Mouse (Mus musculus) thymus, adult 18-20 months (tissue): ENCODE results near the gene Ahcyl2.
A peak's percentile ranks its signal among the peaks of the same experiment; 100 is the strongest.

Source experiments
- DNase-seq, 2 experiments: peaks; one replicate each; pipeline ENCODE4 v3.0.0; 2022; ENCODE audit warnings: mixed read lengths in 2 of 2

The Ahcyl2 gene

GRCm38 (mm10) chr6:29853213-29853899, 85.5 kb downstream of the Ahcyl2 start:
- peak; percentile 49 to 67 for DNase-seq

DNA sequence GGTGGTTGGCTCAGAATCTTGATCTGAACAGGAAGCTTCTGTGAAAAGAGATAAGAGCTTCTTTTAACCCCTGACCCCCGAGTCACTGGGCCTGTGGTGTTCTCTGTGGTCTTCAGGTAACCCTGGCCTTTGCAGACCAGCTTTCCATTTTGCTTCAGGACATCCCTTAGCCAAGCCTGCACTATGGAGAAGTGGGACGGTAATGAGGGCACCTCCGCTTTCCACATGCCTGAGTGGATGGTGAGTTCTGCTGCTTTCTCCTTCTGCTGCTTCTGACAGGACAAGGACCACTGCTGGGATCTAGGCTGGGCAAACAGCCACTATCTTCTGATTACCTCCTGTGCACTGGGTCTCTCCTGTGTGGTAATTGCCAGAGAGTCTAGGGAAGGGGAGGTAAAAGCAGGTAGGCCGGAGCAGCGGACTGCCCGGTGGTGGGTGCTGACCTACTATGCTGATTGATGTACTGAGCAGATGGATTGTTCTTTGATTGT, 86.1 kb downstream of the Ahcyl2 start:
- DNase-seq: no peak

- no peak for DNase-seq
Measured at GRCm38 (mm10) chr6:29858619-29859018, 90.8 kb downstream of the Ahcyl2 start.

GRCm38 (mm10) chr6:29859344-29859743, 91.5 kb downstream of the Ahcyl2 start:
- DNase-seq: no peak

GRCm38 (mm10) chr6:29860238-29860637, 92.4 kb downstream of the Ahcyl2 start:
- DNase-seq: peak; percentile 15 to 32

DNA sequence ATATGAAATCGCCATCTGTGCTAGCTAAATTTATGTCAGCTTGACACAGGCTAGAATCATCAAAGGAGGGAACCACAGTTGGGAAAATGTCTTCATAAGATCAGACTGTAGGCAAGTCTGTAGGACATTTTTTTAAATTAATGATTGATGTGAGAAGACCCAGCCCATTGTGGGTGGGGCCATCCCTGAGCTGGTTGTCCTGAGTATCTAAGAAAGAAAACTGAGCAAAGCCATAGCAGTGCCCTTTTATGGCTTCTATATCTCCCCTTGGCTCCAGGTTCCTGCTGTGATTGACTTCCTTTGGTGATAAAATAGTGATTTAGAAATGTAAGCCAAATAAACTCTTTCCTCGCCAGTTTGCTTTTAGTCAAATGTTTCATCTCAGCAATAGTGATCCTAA, 97.1 kb downstream of the Ahcyl2 start:
- no peak for DNase-seq

- DNase-seq: no peak
Measured at GRCm38 (mm10) chr6:29866935-29867724, 99.3 kb downstream of the Ahcyl2 start.

DNA sequence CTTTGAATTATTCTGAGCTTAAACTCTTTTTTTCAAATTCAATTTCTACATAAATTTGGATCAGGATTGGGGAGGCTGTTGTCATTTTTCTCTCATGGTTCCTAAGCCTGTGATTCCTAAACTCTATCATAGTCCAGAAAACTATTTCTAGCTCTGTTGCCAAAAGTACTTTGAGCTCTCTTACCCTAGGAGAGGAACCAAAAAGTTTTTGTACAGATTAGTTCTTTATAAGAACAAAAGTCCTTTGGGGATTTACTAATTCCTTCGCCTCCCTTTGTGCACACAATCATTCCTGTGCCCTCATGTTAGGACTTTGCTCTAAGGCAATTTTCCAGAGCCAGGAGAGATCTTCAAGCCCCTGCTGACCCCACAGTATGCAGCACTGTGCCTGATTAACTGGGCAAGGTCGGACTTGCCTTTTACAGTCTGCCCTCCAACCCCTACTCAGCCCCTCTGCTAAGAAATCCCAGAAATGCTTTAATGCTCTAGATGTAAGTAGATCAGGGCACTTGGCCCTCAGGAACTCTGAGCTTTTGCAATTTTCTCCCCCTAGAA, 100.6 kb downstream of the Ahcyl2 start:
- DNase-seq: no peak

DNA sequence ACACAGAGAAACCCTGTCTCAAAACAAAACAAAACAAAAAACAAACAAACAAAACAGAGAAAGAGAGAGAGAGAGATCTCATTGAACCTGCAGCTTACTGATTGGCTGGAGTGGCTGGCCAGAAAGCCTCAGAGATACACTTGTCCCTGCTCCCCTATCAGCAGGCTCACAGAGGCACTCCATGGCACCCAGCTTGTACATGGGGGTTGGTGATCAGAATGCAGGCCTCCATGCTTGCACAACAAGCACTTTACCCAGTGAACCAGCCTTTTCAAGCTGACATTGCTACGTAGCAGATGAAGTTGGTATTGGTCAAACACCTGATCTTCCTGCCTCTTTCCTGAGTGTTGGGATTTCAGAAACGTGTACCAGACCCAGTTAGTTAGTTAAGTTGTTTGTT, 105.8 kb downstream of the Ahcyl2 start:
- no peak for DNase-seq

DNA sequence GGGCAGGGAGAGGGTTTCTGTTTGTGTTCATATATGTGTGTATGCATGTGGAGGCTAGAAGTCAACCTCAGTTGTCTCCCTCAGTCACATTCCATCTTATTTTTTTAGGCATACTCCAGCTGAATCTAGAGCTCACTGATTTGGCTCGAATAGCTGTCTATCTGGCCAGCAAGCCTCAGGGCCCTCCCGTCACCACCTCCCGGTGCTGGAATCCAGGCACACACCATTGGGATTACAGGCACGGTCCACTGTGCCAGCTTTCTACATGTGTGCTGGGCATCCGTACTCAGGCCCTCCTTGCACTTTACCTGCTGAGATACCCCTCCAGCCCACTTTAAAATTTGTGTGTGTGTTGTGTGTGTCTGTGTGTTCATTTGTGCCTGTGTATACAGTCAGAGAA, 107.8 kb downstream of the Ahcyl2 start:
- no peak for DNase-seq

- no peak for DNase-seq
Measured at GRCm38 (mm10) chr6:29876782-29877181, 109.0 kb downstream of the Ahcyl2 start.

DNA sequence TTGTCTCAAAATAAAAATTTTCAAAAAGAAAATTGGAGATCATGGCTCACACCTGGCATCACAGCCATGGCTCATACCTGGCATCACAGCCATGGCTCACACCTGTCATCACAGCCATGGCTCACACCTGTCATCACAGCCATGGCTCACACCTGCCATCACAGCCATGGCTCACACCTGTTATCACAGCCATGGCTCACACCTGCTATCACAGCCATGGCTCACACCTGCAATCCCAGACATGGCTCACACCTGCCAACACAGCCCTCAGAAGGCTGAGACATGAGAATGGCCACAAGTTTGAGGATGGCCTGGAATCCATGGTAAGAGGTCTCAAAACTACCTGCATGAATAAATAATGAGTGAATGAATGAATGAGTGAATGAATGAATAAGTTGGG, 111.8 kb downstream of the Ahcyl2 start:
- DNase-seq: no peak

DNA sequence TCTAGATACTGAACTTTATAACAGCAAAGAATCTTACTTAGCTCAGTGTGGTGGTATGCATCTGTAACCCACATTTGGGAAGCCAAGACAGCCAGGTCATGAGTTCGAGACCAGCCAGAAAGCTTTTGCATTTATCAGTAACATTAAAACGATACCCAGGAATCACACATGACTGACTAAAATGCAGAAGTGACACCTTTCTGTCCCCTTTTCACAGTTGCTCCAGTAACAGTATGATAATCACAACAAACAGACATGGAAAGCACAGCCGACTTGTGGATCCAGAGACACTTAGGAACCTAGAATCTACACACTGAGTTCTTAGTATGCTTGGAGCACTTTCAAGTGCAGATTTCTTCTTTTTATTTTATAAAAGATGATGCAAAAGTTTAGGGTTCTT, 113.0 kb downstream of the Ahcyl2 start:
- DNase-seq: no peak

GRCm38 (mm10) chr6:29881936-29882335, 114.1 kb downstream of the Ahcyl2 start:
- DNase-seq: no peak

GRCm38 (mm10) chr6:29882870-29883269, 115.1 kb downstream of the Ahcyl2 start:
- DNase-seq: no peak

DNA sequence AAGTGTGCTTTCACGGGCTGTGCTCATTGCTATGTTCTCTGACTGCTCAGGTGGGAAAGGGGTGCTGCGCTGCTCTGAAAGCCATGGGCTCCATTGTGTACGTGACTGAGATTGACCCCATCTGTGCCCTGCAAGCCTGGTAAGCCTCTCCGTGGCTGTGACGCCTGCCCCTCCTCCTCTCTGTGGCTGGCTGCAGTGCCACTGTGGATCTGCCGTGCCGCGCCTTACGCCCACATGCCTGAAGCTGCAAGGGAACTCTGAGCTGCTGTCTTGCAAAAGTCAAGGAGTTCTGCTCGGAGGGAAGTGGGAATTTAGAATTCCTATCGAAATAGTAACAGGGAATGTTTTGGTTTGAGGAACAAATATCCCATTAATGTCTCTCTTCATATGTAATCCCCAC, 123.3 kb downstream of the Ahcyl2 start:
- no peak for DNase-seq

- DNase-seq: peak in 1 of 2 experiments; percentile 45
Measured at GRCm38 (mm10) chr6:29896976-29897375, 129.2 kb downstream of the Ahcyl2 start.

GRCm38 (mm10) chr6:29901450-29901849, 133.6 kb downstream of the Ahcyl2 start:
- no peak for DNase-seq

- no peak for DNase-seq
Measured at GRCm38 (mm10) chr6:29902256-29902655, 134.4 kb downstream of the Ahcyl2 start.

- no peak for DNase-seq
Measured at GRCm38 (mm10) chr6:29903343-29903914, 135.6 kb downstream of the Ahcyl2 start.

DNA sequence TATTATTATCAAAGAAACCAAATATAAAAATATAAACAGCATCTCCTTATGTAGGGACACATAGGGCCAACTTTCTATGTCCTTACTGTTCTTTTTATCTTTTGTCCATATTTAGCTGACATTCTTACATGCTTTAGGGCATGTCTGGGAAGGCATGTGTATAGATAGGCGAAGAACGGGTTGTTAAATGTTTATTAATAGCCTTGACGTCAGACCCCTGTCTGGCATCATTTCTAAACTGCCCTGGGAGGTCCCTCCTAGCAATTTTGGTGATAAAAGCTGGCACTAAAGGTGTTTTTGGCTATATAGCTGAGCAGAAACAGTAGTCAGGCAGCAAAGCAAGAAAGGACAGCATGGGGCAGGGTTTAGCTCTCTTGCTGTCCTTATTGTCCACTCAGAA, 136.5 kb downstream of the Ahcyl2 start:
- no peak for DNase-seq

DNA sequence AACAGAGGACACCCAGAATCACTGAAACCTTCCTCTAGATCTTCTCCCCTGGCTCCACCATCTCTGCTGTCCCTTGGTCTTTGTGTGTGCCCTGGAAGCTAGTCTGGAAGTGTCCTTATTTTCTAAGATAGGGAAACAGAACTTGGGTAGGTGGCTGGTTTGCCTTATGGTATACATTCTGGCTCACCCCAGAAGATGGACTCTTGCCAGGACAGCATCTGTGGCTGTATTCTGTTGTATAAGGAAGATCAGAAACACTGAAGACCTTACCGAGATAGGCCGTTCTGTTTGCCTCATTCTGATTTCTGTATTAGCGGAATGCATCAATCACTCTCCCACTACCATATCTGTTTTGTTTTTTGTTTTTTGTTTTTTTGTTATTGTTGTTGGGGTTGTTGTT, 142.8 kb downstream of the Ahcyl2 start:
- no peak for DNase-seq

DNA sequence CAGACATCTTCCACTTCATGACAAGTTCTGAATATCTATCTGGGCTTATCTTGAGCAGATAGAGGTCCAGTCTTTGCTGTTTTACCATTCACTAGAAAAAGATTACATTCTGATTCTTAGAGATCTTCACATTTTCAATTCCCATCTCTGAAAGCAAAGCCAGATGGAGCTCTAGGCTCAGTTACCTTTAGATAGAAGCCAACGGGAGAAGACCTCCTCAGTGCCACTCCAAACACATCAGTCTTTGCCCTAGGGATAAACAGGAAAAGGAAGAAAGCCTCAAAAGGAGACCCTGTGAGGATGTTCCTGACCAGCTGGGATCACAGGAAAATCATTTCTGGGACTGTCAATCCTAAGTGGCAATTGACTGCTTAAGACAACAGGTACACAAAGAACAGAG, 145.9 kb downstream of the Ahcyl2 start:
- no peak for DNase-seq

DNA sequence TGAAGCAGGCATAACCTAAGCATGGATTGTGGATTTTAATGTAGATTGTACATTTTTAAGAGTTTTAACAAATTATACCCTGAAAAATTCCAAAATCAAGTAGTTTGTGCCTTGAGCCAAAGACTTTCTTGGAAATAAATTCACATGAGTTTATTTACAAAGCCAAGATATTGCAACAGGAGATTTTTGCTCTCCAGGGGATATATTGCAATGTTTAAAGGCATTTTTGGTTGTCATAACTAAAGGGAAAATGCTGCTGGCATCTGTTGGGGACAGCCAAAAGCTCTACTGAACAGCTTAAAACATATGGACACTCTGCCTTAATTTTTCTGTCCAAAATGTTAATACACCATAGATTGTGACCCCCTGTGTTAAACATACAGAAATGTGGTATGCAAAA, 146.3 kb downstream of the Ahcyl2 start:
- DNase-seq: no peak
